ENCODE assay signal across 28 mouse cellular contexts in genomic region chr5:24536511-24536910, GRCm38 (mm10). TPM values are rescaled to one million over a fixed set of nuclear protein-coding genes. Genes with fewer than 3 reads are reported as not detected.
A peak's percentile ranks its signal among the peaks of the same experiment; 100 is the strongest.
DNase-seq lines count a peak whose midpoint lies in the region.
"Had no signal": no experiment of that assay in that cellular context is flagged by ENCODE, and none has a peak within 500 bp of the region (broad histone marks: within the 10 kb centered on the region; RNA-seq: fewer than 3 reads in every experiment).

No protein-coding gene starts in this region.

- peak; percentile 66 for DNase-seq in adrenal gland, adult 2 months
- no peak for DNase-seq in adrenal gland, postnatal 4 days (ENCODE audit: low spot score in 2 of 2)
- DNase-seq in ovary, adult 18-20 months (ENCODE audit: low spot score), result peak; percentile 47
- DNase-seq in ovary, postnatal 14 days (ENCODE audit: low spot score), result no peak
- peak; percentile 73 for DNase-seq in adrenal gland, postnatal 14 days
- DNase-seq in kidney, postnatal 4 days, result no peak
- no peak for DNase-seq in thymus, postnatal 36 days
- DNase-seq: cerebellum, adult 11 months; cerebellum, adult 2 months; cerebellum, adult 9-11 months; cerebellum, postnatal 25 days; forebrain, postnatal 0 days; gastrocnemius, postnatal 25 days; heart, postnatal 14 days; heart, postnatal 4 days had no signal

RNA-seq across cellular contexts. Expression of gene Asb10, which starts 4.3 kb away (rescaled TPM):
- total RNA-seq in adrenal gland, adult 2 months (2021), result not detected
- polyA plus RNA-seq in adrenal gland, adult 2 months (2012; rRNA removed), result 0.30 and 0.76 TPM in 2 replicates
- 1 to 10 TPM; 2.6 to 3.0 TPM for total RNA-seq in adrenal gland, postnatal 4 days (2021)
- 0.15 and 0.19 TPM in 2 replicates for total RNA-seq in adrenal gland, postnatal 14 days (2021)
- total RNA-seq: granulocyte monocyte progenitor cell, adult 5-6 weeks had no signal
- polyA plus RNA-seq: inflammation-experienced regulatory T-cells, adult 6 months; Patski had no signal

RNA-seq across cellular contexts. Expression of gene Gbx1, which starts 9.5 kb away (rescaled TPM):
- not detected for total RNA-seq in adrenal gland, adult 2 months (2021)
- polyA plus RNA-seq in adrenal gland, adult 2 months (2012; rRNA removed), result not detected in 2 replicates
- total RNA-seq in adrenal gland, postnatal 4 days (2021), result under 1 TPM in 1 of 2 experiments, not detected in 1; 0.11 TPM
- total RNA-seq in adrenal gland, postnatal 14 days (2021), result not detected in 2 replicates
- total RNA-seq: adrenal gland, adult 18-20 months; common myeloid progenitor, adult 5-6 weeks; gastrocnemius, adult 8-10 months; gastrocnemius, postnatal 25 days; granulocyte monocyte progenitor cell, adult 5-6 weeks; heart, adult 2 months; heart, postnatal 14 days; heart, postnatal 4 days had no signal
- polyA plus RNA-seq: embryonic facial prominence, embryonic 15.5 days; heart, embryonic 10.5 days; heart, embryonic 16.5 days; Patski had no signal

RNA-seq across cellular contexts. Expression of gene 4931409K22Rik, which starts 20.1 kb away (rescaled TPM):
- not detected for total RNA-seq in adrenal gland, adult 2 months (2021)
- not detected in 2 replicates for polyA plus RNA-seq in adrenal gland, adult 2 months (2012; rRNA removed)
- total RNA-seq in adrenal gland, postnatal 4 days (2021), result under 1 TPM in 1 of 2 experiments, not detected in 1; 0.11 TPM
- not detected in 2 replicates for total RNA-seq in adrenal gland, postnatal 14 days (2021)
- total RNA-seq: adrenal gland, adult 18-20 months; common myeloid progenitor, adult 5-6 weeks; forebrain, postnatal 0 days; gastrocnemius, adult 8-10 months; gastrocnemius, postnatal 25 days; granulocyte monocyte progenitor cell, adult 5-6 weeks; heart, adult 2 months; heart, postnatal 14 days; heart, postnatal 4 days; hindbrain, postnatal 0 days had no signal
- polyA plus RNA-seq: cerebellum, adult 2 months; heart, embryonic 16.5 days; hindbrain, embryonic 11.5 days; inflammation-experienced regulatory T-cells, adult 6 months; intestine, embryonic 16.5 days; Patski had no signal

RNA-seq across cellular contexts. Expression of gene Abcf2, which starts 40.8 kb away (rescaled TPM):
- 10 to 100 TPM; 72.0 TPM for total RNA-seq in adrenal gland, adult 2 months (2021)
- 66.9 and 82.4 TPM in 2 replicates for polyA plus RNA-seq in adrenal gland, adult 2 months (2012; rRNA removed)
- total RNA-seq in adrenal gland, postnatal 4 days (2021), result 10 to 100 TPM; 54.7 to 59.8 TPM
- total RNA-seq in adrenal gland, postnatal 14 days (2021), result 59.3 and 67.0 TPM in 2 replicates

RNA-seq across cellular contexts. Expression of gene Chpf2, which starts 50.0 kb away (rescaled TPM):
- 10 to 100 TPM; 37.9 to 49.7 TPM for total RNA-seq in adrenal gland, adult 2 months (2021)
- 60.0 and 76.6 TPM in 2 replicates for polyA plus RNA-seq in adrenal gland, adult 2 months (2012; rRNA removed)
- 10 to 100 TPM; 59.1 to 68.4 TPM for total RNA-seq in adrenal gland, postnatal 4 days (2021)
- total RNA-seq in adrenal gland, postnatal 14 days (2021), result 32.3 and 44.0 TPM in 2 replicates

Comparison
In these comparisons a context has a peak if more than half of its experiments do, and no peak if none do; other contexts are left out.
1. DNase-seq: peak in adrenal gland, adult 2 months (single experiment), ovary, adult 18-20 months (single experiment) and adrenal gland, postnatal 14 days (single experiment); none in adrenal gland, postnatal 4 days (0 of 2), ovary, postnatal 14 days (single experiment), kidney, postnatal 4 days (0 of 2) and thymus, postnatal 36 days (0 of 2).